Mouse (Mus musculus) adrenal gland, adult 2 months (tissue): ENCODE results near the gene Rfx2. TPM values are rescaled to one million over a fixed set of nuclear protein-coding genes. Genes with fewer than 3 reads are reported as not detected.

ENCODE experiments used
- DNase-seq: peaks from one replicate; pipeline ENCODE4 v3.0.0; 2021
- polyA plus RNA-seq: library from polyadenylated mRNA; depleted of rRNA; stranded (reverse); fragments of >200 nt; gene quantifications from 2 replicates; pipeline ENCODE4 v1.2.3, GENCODE M21; 2012
- total RNA-seq, 2 experiments: library from RNA; stranded (reverse); gene quantifications; 2 replicates each; pipeline ENCODE4 v1.2.3; 2021

The Rfx2 gene
- total and polyA plus RNA-seq, 3 experiments = 5.7 to 13.4 (median 7.8) TPM

- no peak for DNase-seq
Measured at GRCm38 (mm10) chr17:56780291-56780978, 50.4 kb downstream of the Rfx2 start.

- no peak for DNase-seq
Measured at GRCm38 (mm10) chr17:56778779-56779362, 51.9 kb downstream of the Rfx2 start.

- no peak for DNase-seq
Measured at GRCm38 (mm10) chr17:56777568-56777967, 53.2 kb downstream of the Rfx2 start.

- DNase-seq = no peak
Measured at GRCm38 (mm10) chr17:56769950-56770349, 60.9 kb downstream of the Rfx2 start, which contains the start of gene Prr22. Gene Prr22, plus strand, starts transcription at chr17:56770250.

DNA sequence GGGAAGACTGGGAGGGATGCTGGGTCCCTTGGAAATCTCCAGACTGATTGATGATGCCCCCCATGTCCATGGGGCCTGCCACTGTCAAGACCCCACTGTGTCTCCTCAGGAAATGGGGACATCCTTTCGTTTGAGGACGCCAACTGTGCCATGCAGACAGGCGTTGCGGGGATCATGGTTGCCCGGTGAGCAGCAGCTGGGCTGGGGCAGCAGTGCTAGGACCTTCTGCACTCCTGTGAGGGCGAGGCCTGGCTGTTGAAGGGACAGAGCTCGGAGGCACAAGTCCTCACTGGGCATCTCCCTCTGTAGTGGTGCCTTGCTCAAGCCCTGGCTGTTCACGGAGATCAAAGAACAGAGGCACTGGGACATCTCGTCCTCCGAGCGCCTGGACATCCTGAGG lies 61.9 kb downstream of the Rfx2 start:
- no peak for DNase-seq

- DNase-seq = no peak
Measured at GRCm38 (mm10) chr17:56767531-56768135, 63.2 kb downstream of the Rfx2 start.

- no peak for DNase-seq
Measured at GRCm38 (mm10) chr17:56766631-56767405, 64.0 kb downstream of the Rfx2 start.

DNA sequence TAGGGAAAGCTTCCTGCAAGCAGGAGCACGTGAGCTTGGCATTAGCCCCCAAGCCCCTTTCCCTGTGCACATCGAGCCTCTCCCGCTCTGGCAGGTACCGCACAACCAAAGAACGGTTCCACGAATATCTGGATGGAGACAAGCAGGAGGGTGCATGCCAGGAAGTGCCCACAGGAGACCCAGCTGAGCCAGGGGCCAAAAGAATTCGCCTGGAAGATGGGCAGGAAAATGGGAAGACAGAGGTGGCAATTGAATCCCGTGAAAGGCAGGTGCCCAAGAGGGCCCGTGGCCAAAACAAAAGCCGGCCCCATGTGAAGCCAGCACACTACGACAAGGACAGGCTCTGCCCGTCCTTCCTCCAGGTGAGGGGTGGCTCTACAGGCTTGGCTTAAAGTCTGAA lies 65.4 kb downstream of the Rfx2 start:
- no peak for DNase-seq

DNA sequence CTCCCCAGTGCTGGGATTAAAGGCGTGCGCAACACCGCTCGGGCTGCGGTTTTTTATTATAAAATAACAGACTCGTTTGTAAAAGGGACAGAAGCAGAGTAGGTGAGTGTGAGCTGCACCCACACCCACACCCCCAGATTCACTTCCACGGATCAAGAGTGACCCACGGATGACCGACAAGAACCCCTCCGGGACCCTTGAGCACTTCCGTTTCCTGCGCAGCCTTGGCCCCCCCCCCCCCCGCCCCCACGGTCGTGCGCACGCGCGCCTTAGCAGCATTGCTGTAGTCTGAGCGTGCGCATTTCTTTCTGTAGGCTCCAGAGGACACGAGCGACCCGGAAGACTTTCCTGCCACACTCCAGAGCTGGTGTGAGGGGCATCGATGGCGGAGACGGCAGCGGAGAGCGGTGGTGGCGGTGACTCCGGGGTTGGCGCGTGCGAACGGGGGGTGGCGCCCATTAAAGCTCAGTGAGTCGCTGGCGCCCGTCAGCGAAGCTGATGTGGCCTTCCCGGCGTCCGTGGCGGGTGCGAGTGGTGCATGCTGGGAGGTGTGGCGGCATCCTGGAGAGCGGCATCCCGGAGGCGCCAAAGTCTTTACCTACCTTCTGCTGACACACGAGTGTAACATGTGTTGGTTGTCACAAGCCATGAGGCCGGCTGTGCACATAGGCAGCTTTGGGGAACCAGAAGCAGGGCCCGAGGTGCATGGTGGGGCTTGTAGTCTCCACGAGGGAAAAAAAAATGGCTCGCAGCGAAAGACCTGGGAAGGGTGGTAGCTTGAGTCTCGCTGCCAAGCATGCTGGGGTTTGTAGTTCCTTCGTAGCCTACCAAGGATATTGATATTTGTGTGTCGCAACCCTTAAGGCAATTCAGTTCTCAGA lies 66.1 kb downstream of the Rfx2 start, which contains the start of gene Dus3l:
Gene Dus3l, plus strand, starts transcription at position 284 of the 881 bp plus-strand sequence.
- peak; percentile 92 for DNase-seq

- no peak for DNase-seq
Measured at GRCm38 (mm10) chr17:56763741-56764250, 67.0 kb downstream of the Rfx2 start.

DNA sequence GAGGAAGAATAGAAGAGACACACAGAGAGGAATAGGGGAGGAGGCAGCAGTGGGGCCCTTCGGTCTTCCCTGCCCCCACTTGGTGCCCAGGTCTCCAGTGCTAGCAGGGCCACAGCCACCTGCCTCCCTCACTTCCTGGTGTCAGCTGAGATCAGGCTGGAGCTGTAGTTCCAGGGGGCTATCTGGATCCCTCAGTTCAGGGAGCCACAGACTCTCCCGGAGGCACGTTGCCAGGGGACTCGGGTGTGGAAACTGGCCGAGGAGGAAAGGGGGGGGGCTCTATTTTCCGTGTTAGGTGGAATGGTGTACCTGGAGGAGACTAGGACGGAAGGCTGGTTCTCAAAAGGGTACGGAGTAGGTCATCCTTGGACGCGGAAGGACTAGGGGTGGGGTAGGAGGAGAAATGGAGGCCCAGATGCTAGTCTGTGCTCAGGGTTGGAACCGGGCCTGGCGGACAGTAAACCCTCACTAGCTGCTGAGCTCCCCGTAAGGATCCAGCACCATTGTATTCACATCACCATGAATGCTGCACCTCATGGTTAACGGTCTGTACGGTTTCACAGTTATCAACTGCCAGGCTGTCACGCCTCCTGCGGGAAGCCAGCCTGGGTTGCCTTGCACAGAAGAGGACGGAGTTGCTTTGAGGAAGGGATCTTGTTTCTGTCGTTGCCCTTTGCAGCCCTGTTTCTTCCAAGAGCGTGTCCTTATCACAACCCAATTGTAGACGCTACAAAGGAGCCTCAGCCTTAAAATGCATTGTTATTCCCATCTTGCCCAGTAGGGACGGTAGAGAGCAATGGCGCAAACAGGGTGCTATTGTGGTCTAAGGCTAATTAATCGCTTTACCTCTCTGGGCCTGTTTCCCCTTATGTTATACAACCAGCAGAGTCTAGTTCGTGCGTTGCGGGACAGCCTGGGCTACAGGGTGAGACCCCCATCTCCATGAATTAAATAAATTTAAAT lies 67.8 kb downstream of the Rfx2 start:
- DNase-seq = peak; percentile 72

DNA sequence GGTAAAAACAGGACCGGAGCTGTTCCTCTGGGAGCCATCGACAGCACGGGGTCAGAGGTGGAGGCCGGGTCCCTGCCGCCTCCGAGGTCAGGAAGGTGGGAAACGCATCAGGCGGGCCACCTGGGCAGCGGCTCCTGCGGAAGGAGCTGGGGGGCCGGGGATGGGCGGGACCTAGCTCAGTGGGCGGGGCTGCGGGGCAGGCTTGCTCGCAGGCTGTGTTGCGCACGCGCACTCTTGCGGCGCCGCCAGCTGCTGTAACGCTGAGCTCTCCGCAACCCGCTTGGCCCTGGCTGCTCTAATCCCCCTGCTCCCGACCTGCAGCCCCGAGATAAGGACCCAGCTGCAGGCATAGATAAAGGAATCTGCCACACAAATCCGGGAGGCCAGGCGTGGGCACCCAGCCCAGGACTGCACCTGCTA lies 68.8 kb downstream of the Rfx2 start:
- peak; percentile 92 for DNase-seq

- no peak for DNase-seq
Measured at GRCm38 (mm10) chr17:56761077-56761476, 69.7 kb downstream of the Rfx2 start.

GRCm38 (mm10) chr17:56759261-56759660 lies 71.6 kb downstream of the Rfx2 start:
- DNase-seq = no peak

DNA sequence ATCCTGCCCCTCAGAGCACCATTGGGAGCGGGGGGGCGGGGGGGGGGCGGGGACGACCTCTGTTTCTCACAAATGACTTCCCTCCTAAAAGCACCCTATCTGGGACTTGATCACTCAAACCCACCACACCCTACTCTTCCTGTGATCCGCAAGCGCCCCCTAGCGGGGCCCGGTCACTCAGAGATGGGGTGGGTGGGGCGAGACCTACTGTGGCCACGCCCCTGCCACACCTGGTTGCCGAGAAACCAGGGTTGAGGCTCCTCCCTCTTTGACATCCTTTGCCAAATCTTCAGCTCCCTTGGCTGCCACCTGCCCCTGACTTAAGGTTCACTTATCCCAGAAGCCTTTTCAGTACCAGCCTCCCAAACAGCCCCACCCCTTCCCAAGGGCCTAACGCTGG lies 72.7 kb downstream of the Rfx2 start:
- DNase-seq = peak; percentile 62

DNA sequence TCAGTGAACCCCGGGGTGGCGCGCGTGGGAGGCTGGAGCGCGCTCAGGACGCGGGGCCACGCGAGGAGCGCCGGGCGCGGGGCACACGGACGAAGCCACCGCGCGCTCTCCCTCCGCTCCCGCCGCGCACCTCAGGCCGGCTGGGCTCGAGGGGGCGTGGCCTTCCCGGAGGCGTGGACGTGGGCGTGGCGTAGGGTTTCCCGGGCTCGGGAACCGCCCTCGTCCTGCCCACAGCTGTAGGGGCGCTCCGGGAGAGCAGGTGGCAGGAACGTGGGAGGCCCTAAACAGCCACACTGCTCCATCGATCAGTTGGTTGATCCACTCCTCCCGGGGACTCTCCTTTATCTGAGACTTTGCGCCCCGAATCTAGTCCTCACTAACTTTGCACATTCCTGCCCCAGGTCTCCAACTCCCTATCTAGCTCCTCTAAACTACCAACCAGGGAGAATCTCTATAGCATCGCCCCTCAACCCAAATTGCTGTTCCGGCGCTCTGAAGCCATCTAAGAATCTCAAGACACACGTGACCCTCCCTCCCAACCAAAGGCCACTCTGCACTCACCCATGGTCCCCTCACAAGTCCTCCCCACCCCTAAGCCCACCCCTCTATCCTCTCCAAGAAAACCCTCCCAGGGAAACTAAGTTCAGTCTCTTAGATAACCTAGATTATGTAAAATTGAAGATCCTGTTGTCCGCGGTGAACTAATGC lies 73.2 kb downstream of the Rfx2 start, which contains the start of gene Nrtn:
Gene Nrtn, minus strand, starts transcription at position 115 of the 708 bp plus-strand sequence.
- peak; percentile 96 for DNase-seq

DNA sequence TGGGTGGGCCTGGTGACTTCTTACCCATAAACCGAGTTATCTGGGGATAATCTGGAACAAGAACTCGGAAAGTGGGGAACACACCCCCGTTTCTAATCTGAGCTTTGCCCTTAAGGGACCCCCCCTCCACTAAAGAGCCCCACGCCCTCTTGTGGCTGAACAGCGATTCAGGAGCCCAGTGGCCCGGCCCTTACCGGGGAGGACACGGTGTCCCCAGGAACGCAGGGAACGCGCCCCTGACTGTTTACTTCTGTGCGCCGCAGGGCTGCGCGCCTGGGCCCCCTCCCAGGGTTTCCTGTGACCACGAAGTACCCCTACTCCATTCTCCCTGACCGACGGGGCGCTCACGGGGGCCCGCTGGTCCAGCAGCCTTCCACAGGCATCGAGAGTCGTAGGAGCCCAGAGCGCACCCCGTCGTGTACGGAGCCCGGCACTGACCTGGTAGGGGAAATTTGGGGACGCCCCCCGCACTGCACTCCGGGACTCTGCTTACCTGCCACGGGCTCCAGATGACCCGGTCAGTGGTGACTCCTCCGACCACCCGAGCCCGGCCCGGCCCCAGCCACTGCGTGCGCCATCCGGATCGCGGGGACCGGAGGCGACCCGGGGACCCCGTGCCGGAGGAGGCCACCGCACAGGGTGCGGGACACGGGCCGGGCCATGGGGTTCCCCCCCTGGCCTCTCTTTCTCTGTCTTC lies 74.0 kb downstream of the Rfx2 start:
- peak; percentile 49 for DNase-seq
